Comparison of ENCODE assay signal across 24 mouse cellular contexts in the genomic region with DNA sequence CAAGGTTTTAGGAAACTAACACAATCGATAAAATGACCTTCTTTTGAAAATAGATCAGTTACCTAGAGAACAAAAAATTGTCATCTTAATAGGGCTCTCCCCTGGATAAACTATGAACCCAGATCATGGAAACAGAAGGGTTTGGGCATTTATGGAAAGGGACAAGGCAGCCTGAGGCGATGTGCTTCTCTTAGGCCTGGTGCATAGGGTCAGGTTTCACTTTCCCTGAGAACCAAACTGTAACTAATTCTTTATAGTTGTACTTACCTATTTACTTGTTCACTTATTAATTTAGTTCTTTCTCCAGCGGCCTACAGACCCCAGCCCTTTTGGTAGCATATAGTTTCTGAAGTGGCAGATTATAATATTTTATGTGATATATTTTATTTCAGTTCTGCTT. TPM values are rescaled to one million over a fixed set of nuclear protein-coding genes. Genes with fewer than 3 reads are reported as not detected.
DNase-seq lines count a peak whose midpoint lies in the region; ATAC-seq and TF ChIP-seq lines count a peak whose summit lies in the region.
"Had no signal": no experiment of that assay in that cellular context is flagged by ENCODE, and none has a peak within 500 bp of the region (broad histone marks: within the 10 kb centered on the region; RNA-seq: fewer than 3 reads in every experiment).

No protein-coding gene starts in this region.

- DNase-seq in kidney, adult 18-20 months = no peak
- peak; percentile 17 for DNase-seq in forelimb bud, embryonic 11.5 days (ENCODE audit: low read depth, low spot score)
- DNase-seq: adrenal gland, adult 2 months; adrenal gland, postnatal 14 days; cerebellum, adult 11 months; cerebellum, adult 2 months; cerebellum, adult 9-11 months; cerebellum, postnatal 25 days; gastrocnemius, postnatal 10 days; gastrocnemius, postnatal 36 days; heart, adult 2 months; heart, postnatal 4 days had no signal

- no peak overlapping the region for H3K4me2 ChIP-seq in intestine, embryonic 16.5 days (ENCODE audit: low read depth, low read length)
- H3K4me2 ChIP-seq in intestine, embryonic 15.5 days (replicated peaks) = no peak overlapping the region
- no peak overlapping the region for H3K4me2 ChIP-seq in kidney, embryonic 16.5 days (replicated peaks; ENCODE audit: low read depth, low read length)
- H3K4me2 ChIP-seq: heart, embryonic 13.5 days; hindbrain, embryonic 14.5 days had no signal

- TF ChIP-seq POLR2A in small intestine, adult 2 months (IDR thresholded peaks at IDR 0.05; ENCODE audit: low read depth, low read length) = no peak

- ATAC-seq in intestine, embryonic 16.5 days = no peak
- ATAC-seq in intestine, embryonic 15.5 days = no peak
- peak; percentile 73; the same call in 1 of the 2 replicates for ATAC-seq in kidney, embryonic 16.5 days (ENCODE audit: low FRiP score, low TSS enrichment)
- ATAC-seq: CD4-positive, CD25-positive, alpha-beta regulatory T cell, adult 4 months; forebrain, embryonic 14.5 days; hindbrain, postnatal 0 days had no signal

- 0 out of 2 replicates have a peak overlapping the region, but pooled peaks have one; percentile 28 for H3K27ac ChIP-seq in intestine, embryonic 16.5 days (ENCODE audit: low read length)
- H3K27ac ChIP-seq in intestine, embryonic 15.5 days = no peak overlapping the region
- H3K27ac ChIP-seq in kidney, embryonic 16.5 days (ENCODE audit: low read length) = peak overlapping the region; percentile 69; the same call in 1 of the 2 replicates
- peak overlapping the region; percentile 95; the same call in 1 of the 2 replicates for H3K27ac ChIP-seq in small intestine, adult 2 months (ENCODE audit: insufficient read depth, low read depth, low read length)
- H3K27ac ChIP-seq: heart, adult 2 months; heart, embryonic 10.5 days; heart, embryonic 13.5 days; hindbrain, embryonic 14.5 days; hindbrain, postnatal 0 days had no signal

- H3K9ac ChIP-seq in intestine, embryonic 16.5 days (ENCODE audit: low read depth, low read length) = no peak overlapping the region
- H3K9ac ChIP-seq in intestine, embryonic 15.5 days = no peak overlapping the region
- H3K9ac ChIP-seq in kidney, embryonic 16.5 days (replicated peaks; ENCODE audit: low read length) = no peak overlapping the region
- H3K9ac ChIP-seq: heart, embryonic 13.5 days; hindbrain, embryonic 14.5 days had no signal

- no peak for TF ChIP-seq CTCF in small intestine, adult 2 months (IDR thresholded peaks at IDR 0.05; ENCODE audit: extremely low read depth, insufficient read length, insufficient replicate concordance, low read depth, low read length)

- H3K4me1 ChIP-seq in intestine, embryonic 16.5 days (ENCODE audit: control insufficient read depth, insufficient read depth, low read length) = peaks cover 2% of the 10 kb centered on the region
- H3K4me1 ChIP-seq in intestine, embryonic 15.5 days (replicated peaks) = no peaks in the 10 kb centered on the region
- peaks cover 16% of the 10 kb centered on the region; the same call in 1 of the 2 replicates for H3K4me1 ChIP-seq in kidney, embryonic 16.5 days (ENCODE audit: insufficient read depth, low read length)
- peaks cover 16% of the 10 kb centered on the region; the same call in 1 of the 2 replicates for H3K4me1 ChIP-seq in small intestine, adult 2 months (ENCODE audit: control insufficient read depth, insufficient read depth, insufficient read length, low read length)
- H3K4me1 ChIP-seq: heart, embryonic 10.5 days had no signal

- H3K36me3 ChIP-seq in intestine, embryonic 16.5 days (ENCODE audit: control insufficient read depth, insufficient read depth, low read length) = no peaks in the 10 kb centered on the region
- no peaks in the 10 kb centered on the region for H3K36me3 ChIP-seq in intestine, embryonic 15.5 days
- no peaks in the 10 kb centered on the region for H3K36me3 ChIP-seq in kidney, embryonic 16.5 days (ENCODE audit: insufficient read depth, low read length)
- no peaks in the 10 kb centered on the region for H3K36me3 ChIP-seq in small intestine, adult 2 months (ENCODE audit: control insufficient read depth, insufficient read depth, low read length)
- H3K36me3 ChIP-seq: heart, embryonic 10.5 days; heart, embryonic 13.5 days had no signal

- H3K9me3 ChIP-seq in intestine, embryonic 16.5 days (ENCODE audit: control insufficient read depth, low read length) = no peaks in the 10 kb centered on the region
- no peaks in the 10 kb centered on the region for H3K9me3 ChIP-seq in intestine, embryonic 15.5 days
- H3K9me3 ChIP-seq in kidney, embryonic 16.5 days (ENCODE audit: low read length) = no peaks in the 10 kb centered on the region
- H3K9me3 ChIP-seq: heart, embryonic 10.5 days; heart, embryonic 13.5 days had no signal

- H3K4me3 ChIP-seq in intestine, embryonic 16.5 days (ENCODE audit: low read length) = no peak overlapping the region
- H3K4me3 ChIP-seq in intestine, embryonic 15.5 days (replicated peaks) = no peak overlapping the region
- no peak overlapping the region for H3K4me3 ChIP-seq in kidney, embryonic 16.5 days (ENCODE audit: low read length)
- no peak overlapping the region for H3K4me3 ChIP-seq in small intestine, adult 2 months (ENCODE audit: low read depth, low read length)
- H3K4me3 ChIP-seq: heart, adult 2 months; heart, embryonic 10.5 days; heart, embryonic 13.5 days had no signal

- WGBS in intestine, embryonic 16.5 days = 80% methylated on average over 3 of the region's 3 CpGs
- 80% methylated on average over 3 of the region's 3 CpGs for WGBS in intestine, embryonic 15.5 days
- 48% methylated on average over 3 of the region's 3 CpGs for WGBS in kidney, embryonic 16.5 days
- WGBS in small intestine, adult 2 months = 62% methylated on average over 3 of the region's 3 CpGs

- H3K27me3 ChIP-seq in intestine, embryonic 16.5 days (replicated peaks; ENCODE audit: control insufficient read depth, insufficient read depth, low read length) = no peaks in the 10 kb centered on the region
- no peaks in the 10 kb centered on the region for H3K27me3 ChIP-seq in intestine, embryonic 15.5 days (replicated peaks)
- no peaks in the 10 kb centered on the region for H3K27me3 ChIP-seq in kidney, embryonic 16.5 days (ENCODE audit: insufficient read depth, low read length)
- H3K27me3 ChIP-seq in small intestine, adult 2 months (ENCODE audit: control insufficient read depth, insufficient read depth, low read length) = no peaks in the 10 kb centered on the region
- H3K27me3 ChIP-seq: heart, embryonic 13.5 days had no signal

RNA-seq across cellular contexts. Expression of gene Vnn3, which starts 14.1 kb away (rescaled TPM):
- 0.21 and 0.31 TPM in 2 replicates for polyA plus RNA-seq in intestine, embryonic 16.5 days (2015; fragmentation: Nextera tagmentation; extraction: Ambion mirVana)
- polyA plus RNA-seq in intestine, embryonic 15.5 days (2015; fragmentation: Nextera tagmentation; extraction: Ambion mirVana) = 0.24 and 0.28 TPM in 2 replicates
- polyA plus RNA-seq in kidney, embryonic 16.5 days (2015; fragmentation: Nextera tagmentation; extraction: Ambion mirVana) = 0.13 and 0.14 TPM in 2 replicates
- 0.06 and 0.74 TPM in 2 replicates for polyA plus RNA-seq in small intestine, adult 2 months (2012; rRNA removed)
- polyA plus RNA-seq: C2C12; forebrain, embryonic 11.5 days; forebrain, embryonic 14.5 days; heart, embryonic 10.5 days; heart, embryonic 13.5 days; hindbrain, embryonic 14.5 days had no signal

RNA-seq across cellular contexts. Expression of gene Slc18b1, which starts 40.3 kb away (rescaled TPM):
- polyA plus RNA-seq in intestine, embryonic 16.5 days (2015; fragmentation: Nextera tagmentation; extraction: Ambion mirVana) = 21.2 and 21.4 TPM in 2 replicates
- 15.8 and 17.0 TPM in 2 replicates for polyA plus RNA-seq in intestine, embryonic 15.5 days (2015; fragmentation: Nextera tagmentation; extraction: Ambion mirVana)
- polyA plus RNA-seq in kidney, embryonic 16.5 days (2015; fragmentation: Nextera tagmentation; extraction: Ambion mirVana) = 18.0 and 20.7 TPM in 2 replicates
- 9.5 and 16.6 TPM in 2 replicates for polyA plus RNA-seq in small intestine, adult 2 months (2012; rRNA removed)
- polyA plus RNA-seq: CD4-positive, CD25-positive, alpha-beta regulatory T cell, adult 4 months had no signal

RNA-seq across cellular contexts. Expression of gene Rps12, which starts 50.0 kb away (rescaled TPM):
- polyA plus RNA-seq in intestine, embryonic 16.5 days (2015; fragmentation: Nextera tagmentation; extraction: Ambion mirVana) = 161 and 175 TPM in 2 replicates
- 195 and 208 TPM in 2 replicates for polyA plus RNA-seq in intestine, embryonic 15.5 days (2015; fragmentation: Nextera tagmentation; extraction: Ambion mirVana)
- polyA plus RNA-seq in kidney, embryonic 16.5 days (2015; fragmentation: Nextera tagmentation; extraction: Ambion mirVana) = 128 and 147 TPM in 2 replicates
- polyA plus RNA-seq in small intestine, adult 2 months (2012; rRNA removed) = 1,264 and 1,580 TPM in 2 replicates

RNA-seq across cellular contexts. Expression of gene Vnn1, which starts 57.4 kb away (rescaled TPM):
- polyA plus RNA-seq in intestine, embryonic 16.5 days (2015; fragmentation: Nextera tagmentation; extraction: Ambion mirVana) = 2.6 and 2.7 TPM in 2 replicates
- 1.9 and 2.4 TPM in 2 replicates for polyA plus RNA-seq in intestine, embryonic 15.5 days (2015; fragmentation: Nextera tagmentation; extraction: Ambion mirVana)
- polyA plus RNA-seq in kidney, embryonic 16.5 days (2015; fragmentation: Nextera tagmentation; extraction: Ambion mirVana) = 4.2 and 4.5 TPM in 2 replicates
- polyA plus RNA-seq in small intestine, adult 2 months (2012; rRNA removed) = 9.0 and 118 TPM in 2 replicates
- polyA plus RNA-seq: CD4-positive, CD25-positive, alpha-beta regulatory T cell, adult 4 months; hindbrain, embryonic 14.5 days had no signal
